Mouse (Mus musculus): Measurements from ENCODE around the gene Mon1a. TPM values are rescaled to one million over a fixed set of nuclear protein-coding genes. Genes with fewer than 3 reads are reported as not detected.

The Mon1a gene
- 17.2 and 21.7 TPM in 2 replicates for polyA plus RNA-seq (2014; fragmentation: Nextera tagmentation; extraction: Ambion mirVana)

GRCm38 (mm10) chr9:107887804-107888266 is at the start of gene Mon1a:
Mon1a (plus strand) TSS chr9:107888151.
- H3K9me3 ChIP-seq (ENCODE audit: control insufficient read depth, low read length): no peaks in the 10 kb centered on the region
- ATAC-seq (replicated peaks; ENCODE audit: low FRiP score, low TSS enrichment, low read depth) (peak; percentile 95), DNase-seq (ENCODE audit: low spot score) (peak; percentile 87)
- H3K4me1 ChIP-seq (replicated peaks; ENCODE audit: control insufficient read depth, insufficient read depth, low read length): 0 out of 2 replicates have a peak, but pooled peaks cover 8% of the 10 kb centered on the region
- peak within 1 kb of the TSS; percentile 74 for H3K4me2 ChIP-seq (ENCODE audit: low read length)
- H3K9ac ChIP-seq (ENCODE audit: low read length): peak within 1 kb of the TSS; percentile 62
- peak within 1 kb of the TSS; percentile 73 for H3K4me3 ChIP-seq (ENCODE audit: low read depth, low read length)
- no peaks in the 10 kb centered on the region for H3K27me3 ChIP-seq (replicated peaks; ENCODE audit: control insufficient read depth, insufficient read depth, low read length)
- no peaks in the 10 kb centered on the region for H3K36me3 ChIP-seq (ENCODE audit: control insufficient read depth, insufficient read depth, low read length)
- H3K27ac ChIP-seq (ENCODE audit: low read depth): peak within 1 kb of the TSS; percentile 43
- WGBS: under 1% methylated on average over 28 of the region's 28 CpGs

GRCm38 (mm10) chr9:107838869-107839268 is 49.1 kb upstream of the Mon1a start:
- Histone ChIP-seq H3K27me3 (replicated peaks; ENCODE audit: control insufficient read depth, insufficient read depth, low read length) (no peaks in the 10 kb centered on the region), H3K4me3 (ENCODE audit: low read depth, low read length) (no peak overlapping the region), H3K4me1 (replicated peaks; ENCODE audit: control insufficient read depth, insufficient read depth, low read length) (no peaks in the 10 kb centered on the region), H3K9ac (ENCODE audit: low read length) (no peak overlapping the region), H3K27ac (ENCODE audit: low read depth) (no peak overlapping the region), H3K4me2 (ENCODE audit: low read length) (no peak overlapping the region), H3K9me3 (ENCODE audit: control insufficient read depth, low read length) (no peaks in the 10 kb centered on the region), H3K36me3 (ENCODE audit: control insufficient read depth, insufficient read depth, low read length) (peaks cover 40% of the 10 kb centered on the region)
- ATAC-seq (replicated peaks; ENCODE audit: low FRiP score, low TSS enrichment, low read depth) (no peak), DNase-seq (ENCODE audit: low spot score) (no peak)
- 94% methylated on average over 1 of the region's 1 CpGs for WGBS

- H3K27ac ChIP-seq (ENCODE audit: low read depth): no peak overlapping the region
- no peaks in the 10 kb centered on the region for H3K9me3 ChIP-seq (ENCODE audit: control insufficient read depth, low read length)
- H3K36me3 ChIP-seq (ENCODE audit: control insufficient read depth, insufficient read depth, low read length): peaks cover 59% of the 10 kb centered on the region
- H3K4me2 ChIP-seq (ENCODE audit: low read length): no peak overlapping the region
- H3K4me3 ChIP-seq (ENCODE audit: low read depth, low read length): no peak overlapping the region
- no peak overlapping the region for H3K9ac ChIP-seq (ENCODE audit: low read length)
- H3K27me3 ChIP-seq (replicated peaks; ENCODE audit: control insufficient read depth, insufficient read depth, low read length): no peaks in the 10 kb centered on the region
- ATAC-seq (replicated peaks; ENCODE audit: low FRiP score, low TSS enrichment, low read depth) (no peak), DNase-seq (ENCODE audit: low spot score) (no peak)
- no peaks in the 10 kb centered on the region for H3K4me1 ChIP-seq (replicated peaks; ENCODE audit: control insufficient read depth, insufficient read depth, low read length)
- 93% methylated on average over 2 of the region's 2 CpGs for WGBS
These were observed 45.2 kb upstream of the Mon1a start for GRCm38 (mm10) chr9:107842709-107843108.

- Histone ChIP-seq H3K9me3 (ENCODE audit: control insufficient read depth, low read length) (no peaks in the 10 kb centered on the region), H3K4me1 (replicated peaks; ENCODE audit: control insufficient read depth, insufficient read depth, low read length) (no peaks in the 10 kb centered on the region), H3K9ac (ENCODE audit: low read length) (no peak overlapping the region), H3K4me2 (ENCODE audit: low read length) (no peak overlapping the region), H3K36me3 (ENCODE audit: control insufficient read depth, insufficient read depth, low read length) (peaks cover 65% of the 10 kb centered on the region), H3K27me3 (replicated peaks; ENCODE audit: control insufficient read depth, insufficient read depth, low read length) (no peaks in the 10 kb centered on the region), H3K4me3 (ENCODE audit: low read depth, low read length) (no peak overlapping the region), H3K27ac (ENCODE audit: low read depth) (no peak overlapping the region)
- no peak for ATAC-seq (replicated peaks; ENCODE audit: low FRiP score, low TSS enrichment, low read depth)
- DNase-seq (ENCODE audit: low spot score): no peak
- 96% methylated on average over 7 of the region's 7 CpGs for WGBS
These were observed 39.0 kb upstream of the Mon1a start for GRCm38 (mm10) chr9:107848922-107849321.

GRCm38 (mm10) chr9:107858343-107858742 is 29.6 kb upstream of the Mon1a start:
- 94% methylated on average over 3 of the region's 3 CpGs for WGBS
- H3K27ac ChIP-seq (ENCODE audit: low read depth): no peak overlapping the region
- no peak overlapping the region for H3K4me2 ChIP-seq (ENCODE audit: low read length)
- DNase-seq (ENCODE audit: low spot score) (no peak), ATAC-seq (replicated peaks; ENCODE audit: low FRiP score, low TSS enrichment, low read depth) (no peak)
- no peak overlapping the region for H3K4me3 ChIP-seq (ENCODE audit: low read depth, low read length)
- no peaks in the 10 kb centered on the region for H3K9me3 ChIP-seq (ENCODE audit: control insufficient read depth, low read length)
- H3K4me1 ChIP-seq (replicated peaks; ENCODE audit: control insufficient read depth, insufficient read depth, low read length): no peaks in the 10 kb centered on the region
- no peak overlapping the region for H3K9ac ChIP-seq (ENCODE audit: low read length)
- H3K27me3 ChIP-seq (replicated peaks; ENCODE audit: control insufficient read depth, insufficient read depth, low read length): no peaks in the 10 kb centered on the region
- H3K36me3 ChIP-seq (ENCODE audit: control insufficient read depth, insufficient read depth, low read length): peaks cover 24% of the 10 kb centered on the region

GRCm38 (mm10) chr9:107864493-107864892 is 23.5 kb upstream of the Mon1a start:
- Histone ChIP-seq H3K4me1 (replicated peaks; ENCODE audit: control insufficient read depth, insufficient read depth, low read length) (no peaks in the 10 kb centered on the region), H3K27ac (ENCODE audit: low read depth) (no peak overlapping the region), H3K9me3 (ENCODE audit: control insufficient read depth, low read length) (no peaks in the 10 kb centered on the region), H3K4me2 (ENCODE audit: low read length) (no peak overlapping the region), H3K36me3 (ENCODE audit: control insufficient read depth, insufficient read depth, low read length) (peaks cover 5% of the 10 kb centered on the region), H3K9ac (ENCODE audit: low read length) (no peak overlapping the region), H3K4me3 (ENCODE audit: low read depth, low read length) (no peak overlapping the region), H3K27me3 (replicated peaks; ENCODE audit: control insufficient read depth, insufficient read depth, low read length) (no peaks in the 10 kb centered on the region)
- 67% methylated on average over 1 of the region's 1 CpGs for WGBS
- DNase-seq (ENCODE audit: low spot score) (no peak), ATAC-seq (replicated peaks; ENCODE audit: low FRiP score, low TSS enrichment, low read depth) (no peak)

- H3K36me3 ChIP-seq (ENCODE audit: control insufficient read depth, insufficient read depth, low read length): peaks cover 5% of the 10 kb centered on the region; the same call in 1 of the 2 replicates
- H3K9me3 ChIP-seq (ENCODE audit: control insufficient read depth, low read length): no peaks in the 10 kb centered on the region
- ATAC-seq (replicated peaks; ENCODE audit: low FRiP score, low TSS enrichment, low read depth) (no peak), DNase-seq (ENCODE audit: low spot score) (no peak)
- no peak overlapping the region for H3K4me2 ChIP-seq (ENCODE audit: low read length)
- no peaks in the 10 kb centered on the region for H3K27me3 ChIP-seq (replicated peaks; ENCODE audit: control insufficient read depth, insufficient read depth, low read length)
- peaks cover under 1% of the 10 kb centered on the region; the same call in 1 of the 2 replicates for H3K4me1 ChIP-seq (replicated peaks; ENCODE audit: control insufficient read depth, insufficient read depth, low read length)
- no peak overlapping the region for H3K9ac ChIP-seq (ENCODE audit: low read length)
- no peak overlapping the region for H3K4me3 ChIP-seq (ENCODE audit: low read depth, low read length)
- 92% methylated on average over 2 of the region's 2 CpGs for WGBS
- H3K27ac ChIP-seq (ENCODE audit: low read depth): no peak overlapping the region
These were observed 21.9 kb upstream of the Mon1a start for GRCm38 (mm10) chr9:107866081-107866480.

GRCm38 (mm10) chr9:107872350-107873098 is 15.4 kb upstream of the Mon1a start:
- Histone ChIP-seq H3K4me3 (ENCODE audit: low read depth, low read length) (peak overlapping the region; percentile 95), H3K27ac (ENCODE audit: low read depth) (peak overlapping the region; percentile 95), H3K9me3 (ENCODE audit: control insufficient read depth, low read length) (no peaks in the 10 kb centered on the region), H3K4me1 (replicated peaks; ENCODE audit: control insufficient read depth, insufficient read depth, low read length) (peaks cover 11% of the 10 kb centered on the region), H3K9ac (ENCODE audit: low read length) (peak overlapping the region; percentile 97), H3K36me3 (ENCODE audit: control insufficient read depth, insufficient read depth, low read length) (peaks cover 5% of the 10 kb centered on the region; the same call in 1 of the 2 replicates), H3K27me3 (replicated peaks; ENCODE audit: control insufficient read depth, insufficient read depth, low read length) (no peaks in the 10 kb centered on the region), H3K4me2 (ENCODE audit: low read length) (peak overlapping the region; percentile 74)
- ATAC-seq (replicated peaks; ENCODE audit: low FRiP score, low TSS enrichment, low read depth) (peak; percentile 99), DNase-seq (ENCODE audit: low spot score) (peak; percentile 92)
- under 1% methylated on average over 78 of the region's 80 CpGs for WGBS

Data from intestine, embryonic 14.5 days (tissue).